Mouse (Mus musculus): ENCODE results near the gene Zfp704. TPM values are rescaled to one million over a fixed set of nuclear protein-coding genes. Genes with fewer than 3 reads are reported as not detected.

Gene Zfp704
- polyA plus RNA-seq, 1 experiment from 2014 or later, result 12.9 TPM

- Histone ChIP-seq H3K4me3 (no peak overlapping the region), H3K36me3 (no peaks in the 10 kb centered on the region), H3K27ac (replicated peaks) (peak overlapping the region; percentile 78), H3K9ac (no peak overlapping the region), H3K9me3 (no peaks in the 10 kb centered on the region), H3K4me2 (peak overlapping the region; percentile 29), H3K4me1 (replicated peaks) (peaks cover 20% of the 10 kb centered on the region), H3K27me3 (no peaks in the 10 kb centered on the region)
- ATAC-seq (ENCODE audit: low FRiP score, low read depth), result peak; percentile 64
- WGBS, result 18% methylated on average over 8 of the region's 8 CpGs
Measured at GRCm38 (mm10) chr3:9499994-9500553, 109.8 kb downstream of the Zfp704 start.

GRCm38 (mm10) chr3:9499489-9499888 is 110.4 kb downstream of the Zfp704 start:
- H3K9me3 ChIP-seq, result no peaks in the 10 kb centered on the region
- no peak overlapping the region for H3K4me2 ChIP-seq
- H3K9ac ChIP-seq, result no peak overlapping the region
- ATAC-seq (ENCODE audit: low FRiP score, low read depth), result no peak
- H3K4me3 ChIP-seq, result no peak overlapping the region
- no peaks in the 10 kb centered on the region for H3K27me3 ChIP-seq
- no peaks in the 10 kb centered on the region for H3K36me3 ChIP-seq
- H3K27ac ChIP-seq (replicated peaks), result peak overlapping the region; percentile 78; the same call in 1 of the 2 replicates
- 53% methylated on average over 5 of the region's 5 CpGs for WGBS
- peaks cover 20% of the 10 kb centered on the region for H3K4me1 ChIP-seq (replicated peaks)

- H3K4me3 ChIP-seq, result no peak overlapping the region
- H3K9ac ChIP-seq, result no peak overlapping the region
- 32% methylated on average over 5 of the region's 5 CpGs for WGBS
- H3K36me3 ChIP-seq, result no peaks in the 10 kb centered on the region
- no peak for ATAC-seq (ENCODE audit: low FRiP score, low read depth)
- no peak overlapping the region for H3K4me2 ChIP-seq
- H3K27me3 ChIP-seq, result no peaks in the 10 kb centered on the region
- H3K4me1 ChIP-seq (replicated peaks), result peaks cover 20% of the 10 kb centered on the region
- H3K9me3 ChIP-seq, result no peaks in the 10 kb centered on the region
- no peak overlapping the region for H3K27ac ChIP-seq (replicated peaks)
Measured at GRCm38 (mm10) chr3:9497260-9497659, 112.6 kb downstream of the Zfp704 start.

GRCm38 (mm10) chr3:9491766-9492283 is 118.1 kb downstream of the Zfp704 start:
- Histone ChIP-seq H3K27ac (replicated peaks) (no peak overlapping the region), H3K36me3 (no peaks in the 10 kb centered on the region), H3K4me2 (no peak overlapping the region), H3K27me3 (no peaks in the 10 kb centered on the region), H3K4me1 (replicated peaks) (no peaks in the 10 kb centered on the region), H3K4me3 (no peak overlapping the region), H3K9ac (no peak overlapping the region), H3K9me3 (no peaks in the 10 kb centered on the region)
- no peak for ATAC-seq (ENCODE audit: low FRiP score, low read depth)
- 62% methylated on average over 4 of the region's 4 CpGs for WGBS

- Histone ChIP-seq H3K4me1 (replicated peaks) (no peaks in the 10 kb centered on the region), H3K9me3 (no peaks in the 10 kb centered on the region), H3K27me3 (no peaks in the 10 kb centered on the region), H3K4me2 (no peak overlapping the region), H3K4me3 (no peak overlapping the region), H3K9ac (no peak overlapping the region), H3K36me3 (no peaks in the 10 kb centered on the region), H3K27ac (replicated peaks) (no peak overlapping the region)
- no peak for ATAC-seq (ENCODE audit: low FRiP score, low read depth)
- WGBS, result 60% methylated on average over 4 of the region's 4 CpGs
Measured at GRCm38 (mm10) chr3:9487644-9488043, 122.2 kb downstream of the Zfp704 start.

- H3K9me3 ChIP-seq, result no peaks in the 10 kb centered on the region
- no peaks in the 10 kb centered on the region for H3K27me3 ChIP-seq
- WGBS, result 88% methylated on average over 3 of the region's 3 CpGs
- H3K36me3 ChIP-seq, result no peaks in the 10 kb centered on the region
- H3K27ac ChIP-seq (replicated peaks), result no peak overlapping the region
- no peak overlapping the region for H3K4me3 ChIP-seq
- H3K4me1 ChIP-seq (replicated peaks), result 0 out of 2 replicates have a peak, but pooled peaks cover 8% of the 10 kb centered on the region
- H3K9ac ChIP-seq, result no peak overlapping the region
- ATAC-seq (ENCODE audit: low FRiP score, low read depth), result no peak
- H3K4me2 ChIP-seq, result no peak overlapping the region
Measured at GRCm38 (mm10) chr3:9485506-9485905, 124.4 kb downstream of the Zfp704 start.

GRCm38 (mm10) chr3:9481956-9482355 is 127.9 kb downstream of the Zfp704 start:
- ATAC-seq (ENCODE audit: low FRiP score, low read depth), result no peak
- Histone ChIP-seq H3K4me2 (no peak overlapping the region), H3K36me3 (no peaks in the 10 kb centered on the region), H3K4me3 (no peak overlapping the region), H3K9ac (no peak overlapping the region), H3K27me3 (no peaks in the 10 kb centered on the region), H3K9me3 (no peaks in the 10 kb centered on the region), H3K4me1 (replicated peaks) (0 out of 2 replicates have a peak, but pooled peaks cover 8% of the 10 kb centered on the region), H3K27ac (replicated peaks) (no peak overlapping the region)
- WGBS, result 70% methylated on average over 4 of the region's 4 CpGs

- Histone ChIP-seq H3K27me3 (no peaks in the 10 kb centered on the region), H3K9me3 (no peaks in the 10 kb centered on the region), H3K4me2 (no peak overlapping the region), H3K27ac (replicated peaks) (no peak overlapping the region), H3K9ac (no peak overlapping the region), H3K4me1 (replicated peaks) (0 out of 2 replicates have a peak, but pooled peaks cover 8% of the 10 kb centered on the region), H3K4me3 (no peak overlapping the region), H3K36me3 (no peaks in the 10 kb centered on the region)
- ATAC-seq (ENCODE audit: low FRiP score, low read depth), result peak; percentile 48; the same call in 1 of the 2 replicates
- 69% methylated on average over 6 of the region's 6 CpGs for WGBS
Measured at GRCm38 (mm10) chr3:9481358-9481757, 128.5 kb downstream of the Zfp704 start.

- H3K27ac ChIP-seq (replicated peaks), result no peak overlapping the region
- ATAC-seq (ENCODE audit: low FRiP score, low read depth), result no peak
- 89% methylated on average over 5 of the region's 5 CpGs for WGBS
Measured at GRCm38 (mm10) chr3:9480936-9481335, 128.9 kb downstream of the Zfp704 start.

GRCm38 (mm10) chr3:9477386-9477785 is 132.5 kb downstream of the Zfp704 start:
- no peak overlapping the region for H3K4me2 ChIP-seq
- no peak for ATAC-seq (ENCODE audit: low FRiP score, low read depth)
- no peak overlapping the region for H3K9ac ChIP-seq
- H3K36me3 ChIP-seq, result no peaks in the 10 kb centered on the region
- H3K27me3 ChIP-seq, result no peaks in the 10 kb centered on the region
- no peak overlapping the region for H3K27ac ChIP-seq (replicated peaks)
- 0 out of 2 replicates have a peak, but pooled peaks cover 8% of the 10 kb centered on the region for H3K4me1 ChIP-seq (replicated peaks)
- no peak overlapping the region for H3K4me3 ChIP-seq
- no peaks in the 10 kb centered on the region for H3K9me3 ChIP-seq
- 72% methylated on average over 2 of the region's 2 CpGs for WGBS

More at GRCm38 (mm10) chr3:9480936-9481335, 128.9 kb downstream of the Zfp704 start:
- no peak overlapping the region for H3K9ac ChIP-seq
- H3K4me2 ChIP-seq, result no peak overlapping the region
- H3K4me3 ChIP-seq, result no peak overlapping the region
- no peaks in the 10 kb centered on the region for H3K36me3 ChIP-seq
- H3K9me3 ChIP-seq, result no peaks in the 10 kb centered on the region
- H3K4me1 ChIP-seq (replicated peaks), result 0 out of 2 replicates have a peak, but pooled peaks cover 8% of the 10 kb centered on the region
- H3K27me3 ChIP-seq, result no peaks in the 10 kb centered on the region

- H3K27me3 ChIP-seq, result no peaks in the 10 kb centered on the region
- H3K9me3 ChIP-seq, result no peaks in the 10 kb centered on the region
- H3K27ac ChIP-seq (replicated peaks), result no peak overlapping the region
- ATAC-seq (ENCODE audit: low FRiP score, low read depth), result peak; percentile 23; the same call in 1 of the 2 replicates
- no peaks in the 10 kb centered on the region for H3K36me3 ChIP-seq
- no peak overlapping the region for H3K4me2 ChIP-seq
- no peak overlapping the region for H3K4me3 ChIP-seq
- 96% methylated on average over 3 of the region's 3 CpGs for WGBS
- 0 out of 2 replicates have a peak, but pooled peaks cover 2% of the 10 kb centered on the region for H3K4me1 ChIP-seq (replicated peaks)
- H3K9ac ChIP-seq, result no peak overlapping the region
Measured at GRCm38 (mm10) chr3:9476336-9476735, 133.5 kb downstream of the Zfp704 start.

GRCm38 (mm10) chr3:9475501-9475900 is 134.4 kb downstream of the Zfp704 start:
- WGBS, result 93% methylated on average over 5 of the region's 5 CpGs
- no peaks in the 10 kb centered on the region for H3K36me3 ChIP-seq

More at GRCm38 (mm10) chr3:9475501-9475900, 134.4 kb downstream of the Zfp704 start:
- Histone ChIP-seq H3K4me3 (no peak overlapping the region), H3K9ac (no peak overlapping the region), H3K4me2 (no peak overlapping the region), H3K9me3 (no peaks in the 10 kb centered on the region), H3K4me1 (replicated peaks) (no peaks in the 10 kb centered on the region), H3K27me3 (no peaks in the 10 kb centered on the region), H3K27ac (replicated peaks) (no peak overlapping the region)
- no peak for ATAC-seq (ENCODE audit: low FRiP score, low read depth)
